Mouse (Mus musculus): Measurements from ENCODE around the gene Pitpnm2.

Pitpnm2 gene

DNA sequence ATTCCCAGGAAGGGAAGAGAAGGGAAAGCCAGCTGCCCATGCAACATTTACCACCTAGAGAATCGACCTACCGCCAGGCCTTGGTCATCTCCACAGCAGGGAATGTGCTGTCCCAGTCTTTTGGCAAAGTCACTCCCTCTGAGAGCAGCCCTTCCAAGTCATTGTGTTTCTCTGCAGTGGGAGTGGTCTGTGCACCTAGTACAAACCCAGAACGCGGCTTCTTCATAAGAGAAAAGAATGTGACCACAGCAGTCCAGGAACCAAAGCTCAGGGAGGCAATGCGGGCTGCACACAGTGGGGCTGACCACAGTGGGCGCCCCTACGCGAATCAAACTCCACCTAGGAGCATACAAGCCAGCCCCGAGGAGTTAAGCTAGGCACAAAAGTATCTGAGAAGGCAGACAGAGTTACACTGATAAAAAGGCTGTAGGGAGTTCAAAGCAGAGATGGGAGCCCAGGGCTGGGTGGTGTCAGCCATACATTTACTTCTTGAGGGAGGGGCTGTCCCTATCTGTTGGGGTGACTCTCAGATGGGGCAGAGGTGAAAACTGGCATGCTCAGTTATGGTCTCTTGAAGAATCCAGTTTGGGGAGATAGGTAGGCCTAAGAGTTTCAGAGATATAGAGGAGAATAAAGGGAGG is 1.5 kb downstream of the Pitpnm2 start:
- DNase-seq (ENCODE audit: low spot score) = no peak

DNA sequence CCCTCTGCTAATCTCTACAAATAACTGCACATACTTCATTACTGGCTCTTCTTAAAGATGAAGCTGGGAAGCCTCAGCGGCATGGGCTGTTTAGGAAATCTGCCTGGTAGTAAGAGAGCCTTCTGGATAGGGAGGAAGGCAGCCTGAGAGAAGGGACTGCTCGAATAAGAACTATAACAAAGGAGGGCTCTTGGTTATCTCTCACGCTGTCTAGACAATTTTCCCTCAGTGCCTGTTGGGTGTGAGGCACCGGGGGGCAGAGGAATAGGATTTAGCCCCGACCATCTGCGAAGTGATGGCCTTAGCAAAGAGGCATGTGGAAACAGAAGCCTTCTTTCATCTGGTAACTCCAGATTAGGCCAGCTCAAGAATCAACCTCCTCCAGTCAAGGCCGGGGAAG is 2.3 kb downstream of the Pitpnm2 start:
- no peak for DNase-seq (ENCODE audit: low spot score)

DNA sequence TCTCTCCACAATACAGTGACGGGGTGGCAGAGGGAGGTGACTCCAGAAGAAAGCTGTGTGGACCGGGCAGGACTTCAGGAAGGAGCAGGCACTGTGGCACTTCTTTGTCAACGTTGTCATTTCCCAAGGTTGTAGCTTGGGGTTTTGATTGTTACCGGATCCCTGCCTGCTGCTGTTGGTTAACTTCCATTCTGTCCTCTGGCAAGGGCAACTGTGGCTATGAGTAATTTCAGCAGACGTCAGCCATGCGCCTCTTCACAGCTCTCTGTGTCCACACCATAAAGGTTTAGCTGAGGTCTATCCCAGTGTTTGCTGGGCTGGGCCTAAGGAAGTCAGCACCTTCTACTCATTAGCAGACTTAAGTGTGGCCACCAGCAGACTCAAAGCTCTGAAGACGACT is 4.7 kb downstream of the Pitpnm2 start:
- DNase-seq (ENCODE audit: low spot score) = no peak

DNA sequence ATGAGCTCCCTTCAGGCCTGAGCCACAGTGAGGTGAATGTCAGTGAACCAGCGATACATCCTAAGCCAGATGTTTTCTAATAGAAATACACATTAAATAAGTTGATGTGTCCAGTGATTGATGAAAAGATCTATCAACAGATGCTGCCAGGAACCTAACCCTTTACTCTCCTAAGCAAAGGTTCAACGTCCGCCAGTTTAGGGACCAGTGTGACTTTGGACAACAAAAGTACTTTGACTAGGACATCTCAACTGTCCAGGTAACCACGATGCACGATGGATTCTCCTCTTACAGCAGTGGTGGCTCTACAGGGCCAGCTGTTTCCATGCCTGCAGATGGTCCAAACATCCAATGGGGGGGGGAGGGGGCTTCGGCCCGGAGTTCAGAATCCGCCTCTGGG is 5.1 kb downstream of the Pitpnm2 start:
- no peak for DNase-seq (ENCODE audit: low spot score)

DNA sequence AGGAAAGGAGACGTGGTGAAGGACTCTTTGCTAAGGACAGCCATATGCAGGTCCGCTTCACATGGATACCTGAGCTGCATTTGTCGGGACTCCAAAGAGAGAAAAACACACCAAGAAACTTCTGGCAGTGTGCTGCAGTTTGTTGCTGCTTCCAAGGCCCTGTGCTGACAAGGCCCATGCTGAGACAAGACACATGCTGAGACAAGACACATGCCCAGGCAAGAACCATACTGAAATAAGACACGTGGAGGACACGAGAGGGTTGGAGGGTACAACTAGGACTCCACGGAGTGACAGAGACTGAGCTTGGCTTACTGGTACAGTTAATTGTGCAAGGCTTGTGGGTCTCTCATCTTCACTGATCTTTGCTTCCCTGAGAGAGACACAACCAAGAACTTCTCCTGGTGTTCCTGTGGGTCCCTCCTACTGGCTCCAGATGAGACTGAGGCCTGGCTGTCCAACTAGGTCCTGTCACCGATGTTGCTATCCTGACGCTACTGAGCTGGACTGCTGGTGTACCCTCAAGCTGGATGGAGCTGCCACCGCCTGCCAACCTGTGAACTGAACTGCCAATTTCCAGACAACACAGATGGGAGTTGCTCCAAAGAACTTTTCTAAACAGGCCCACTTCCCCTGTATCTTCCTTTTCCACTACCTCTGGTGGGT is 6.2 kb downstream of the Pitpnm2 start:
- no peak for DNase-seq (ENCODE audit: low spot score)

DNA sequence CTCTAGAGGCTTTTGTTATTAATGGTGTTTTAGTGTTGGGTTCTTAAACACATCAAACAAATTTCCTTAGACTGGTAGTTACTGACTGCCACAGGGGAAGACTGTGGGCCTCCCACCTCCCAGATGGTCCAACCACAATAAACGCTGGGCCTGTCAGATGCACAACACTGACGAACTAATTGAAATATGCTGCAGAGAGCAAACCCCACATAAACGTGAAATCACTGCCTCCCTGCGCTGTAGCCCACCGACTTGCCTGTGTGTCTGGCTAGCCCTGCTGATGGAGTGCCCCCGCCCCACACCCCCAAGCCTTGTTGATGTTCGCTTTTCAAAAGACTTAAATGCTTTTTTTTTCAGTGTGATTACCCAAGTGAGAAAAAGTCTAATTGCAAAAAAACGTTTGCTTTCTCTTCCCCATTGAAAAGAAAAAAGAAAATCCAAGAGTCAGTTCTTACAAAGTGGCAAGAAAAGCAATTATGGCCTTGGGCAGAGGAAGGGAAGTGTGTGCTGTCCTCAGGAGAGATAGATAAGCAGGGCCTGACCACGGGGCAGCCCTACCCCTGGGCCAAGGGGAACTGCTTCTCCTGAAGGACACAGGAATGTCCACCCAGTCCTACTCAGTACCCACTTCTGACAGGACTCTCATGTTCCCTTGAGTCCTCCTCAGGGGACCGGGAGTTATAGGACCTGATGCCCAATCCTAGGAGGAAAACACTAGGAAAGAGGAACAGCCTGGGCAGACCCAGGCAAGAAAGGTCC is 7.7 kb downstream of the Pitpnm2 start:
- no peak for DNase-seq (ENCODE audit: low spot score)

DNA sequence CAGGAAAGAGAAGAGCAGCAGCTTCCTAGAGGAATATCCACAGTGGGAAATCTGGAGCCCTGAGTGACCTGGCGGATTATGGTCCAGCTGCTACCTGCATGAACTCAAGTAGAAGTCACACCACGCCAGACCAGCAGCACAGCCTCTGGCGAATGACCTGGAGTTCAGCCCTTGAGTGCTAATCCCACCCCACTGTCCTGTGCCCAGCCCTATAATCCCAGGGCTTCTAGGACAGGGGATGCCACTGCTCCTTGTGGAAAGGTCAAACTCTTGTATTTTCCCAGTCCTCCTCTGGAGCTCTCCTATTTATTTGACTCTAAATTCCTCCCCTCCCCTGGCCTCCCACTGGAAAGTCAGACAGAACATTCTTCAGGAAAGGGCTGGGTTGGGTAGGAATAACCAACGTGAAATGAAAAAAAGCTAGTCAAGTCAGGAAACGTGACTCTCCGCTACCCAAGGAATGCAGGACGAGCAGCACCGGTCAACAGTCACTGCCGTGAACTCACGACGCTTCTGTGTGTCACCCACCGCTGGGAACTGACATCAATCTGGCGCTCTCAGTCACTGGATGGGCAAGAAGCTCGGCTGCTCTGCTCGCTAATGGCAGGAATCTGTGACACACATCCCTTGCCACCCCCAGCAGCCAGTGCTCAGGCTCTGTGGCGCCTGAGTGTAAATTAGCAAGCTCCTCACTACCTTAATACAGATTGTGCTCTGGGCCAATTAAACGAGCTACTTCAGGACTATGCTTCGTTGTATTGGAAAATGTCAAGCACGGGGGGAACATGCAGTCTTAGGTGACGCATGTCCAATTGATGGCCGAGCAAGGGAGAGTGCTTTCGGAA is 8.5 kb downstream of the Pitpnm2 start:
- no peak for DNase-seq (ENCODE audit: low spot score)

DNA sequence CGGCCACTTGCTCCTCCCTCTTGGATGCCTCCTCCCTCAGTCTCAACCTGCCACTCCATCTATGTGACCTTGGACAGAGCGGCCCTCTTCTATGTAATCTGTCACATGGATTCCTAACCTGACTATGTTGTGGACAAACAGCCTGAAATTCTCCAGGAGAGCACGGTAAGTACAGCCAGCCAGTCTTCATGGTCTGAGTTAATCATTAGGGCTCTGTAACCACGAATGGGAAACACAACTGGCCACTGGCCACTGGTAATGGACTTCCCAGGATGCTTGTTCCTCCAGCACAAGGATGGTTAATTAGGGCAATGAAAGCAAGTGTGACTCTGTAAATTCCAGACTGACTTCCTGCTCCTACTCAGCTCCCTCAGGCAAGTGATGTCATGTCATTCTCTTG is 13.4 kb downstream of the Pitpnm2 start:
- DNase-seq (ENCODE audit: low spot score) = no peak

DNA sequence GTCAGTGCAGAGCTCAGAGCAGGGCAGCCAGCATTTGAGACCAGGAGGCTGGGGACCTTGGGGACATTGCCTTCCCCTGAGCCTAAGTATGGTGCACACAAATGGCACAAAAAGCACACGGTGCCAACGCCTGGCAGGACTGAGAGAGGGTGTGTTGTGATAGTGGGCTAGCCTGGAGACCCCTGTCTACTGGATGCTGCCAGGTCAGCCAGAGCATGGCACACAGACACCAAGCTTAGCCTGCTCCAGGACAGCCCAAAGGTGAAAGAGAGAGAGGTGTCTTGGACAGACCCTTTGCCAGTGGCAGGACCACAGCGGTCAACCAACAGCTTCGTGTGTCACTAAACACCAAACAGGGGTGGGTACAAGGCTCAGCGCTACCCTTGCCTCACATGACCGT is 14.8 kb downstream of the Pitpnm2 start:
- no peak for DNase-seq (ENCODE audit: low spot score)

DNA sequence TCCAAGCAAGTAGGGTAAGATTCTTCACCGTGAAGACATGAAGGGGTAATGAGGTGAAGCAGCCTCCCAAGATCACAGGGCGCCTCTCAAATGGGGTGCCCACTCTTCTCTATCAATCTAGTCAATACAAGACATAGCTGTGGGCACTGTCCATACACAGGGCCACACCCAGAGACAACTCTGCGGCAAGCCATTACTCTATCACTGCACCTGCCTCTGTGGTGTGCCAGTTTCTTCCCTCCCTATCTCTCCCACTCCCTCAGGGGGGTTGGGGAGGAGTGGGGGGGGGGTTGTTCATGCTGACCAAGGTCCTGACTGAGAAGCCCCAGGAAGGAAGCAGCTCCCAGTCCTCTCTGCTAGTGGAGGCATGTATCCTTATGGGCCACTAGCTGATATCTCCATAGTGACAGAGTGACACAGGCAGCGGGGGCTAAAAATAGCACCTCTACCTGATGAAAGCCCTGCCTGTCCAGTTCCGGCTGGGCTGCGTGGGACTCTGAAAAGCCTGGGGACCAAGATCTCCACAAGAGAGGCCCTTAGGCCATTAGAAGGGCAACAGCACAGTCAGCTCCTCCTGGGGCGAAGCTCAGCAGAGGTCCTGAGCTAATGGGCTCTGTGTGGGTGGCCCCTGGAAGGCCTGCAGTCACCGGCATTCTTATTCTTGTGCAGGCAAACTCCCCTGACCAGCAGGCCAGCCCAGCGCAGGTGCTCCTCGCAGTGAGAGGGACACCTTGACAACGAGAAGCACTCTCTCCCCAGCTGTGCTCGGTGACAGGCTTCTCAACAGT is 15.5 kb downstream of the Pitpnm2 start:
- DNase-seq (ENCODE audit: low spot score) = no peak

DNA sequence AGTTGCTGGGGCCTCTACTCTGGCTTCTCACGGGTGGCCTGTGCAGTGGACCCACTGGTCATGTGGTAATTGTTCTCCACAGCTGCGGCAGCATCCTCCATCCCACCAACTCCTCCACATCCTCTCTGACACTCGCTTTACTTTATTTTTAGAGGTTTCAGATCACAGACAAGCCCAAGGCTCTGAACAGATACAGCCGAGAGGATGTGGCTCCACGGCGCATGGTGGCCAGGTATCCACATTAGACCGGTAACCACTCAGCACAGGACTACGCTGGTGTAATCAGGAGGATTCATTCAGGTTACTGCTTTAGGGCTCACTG is 16.5 kb downstream of the Pitpnm2 start:
- no peak for DNase-seq (ENCODE audit: low spot score)

DNA sequence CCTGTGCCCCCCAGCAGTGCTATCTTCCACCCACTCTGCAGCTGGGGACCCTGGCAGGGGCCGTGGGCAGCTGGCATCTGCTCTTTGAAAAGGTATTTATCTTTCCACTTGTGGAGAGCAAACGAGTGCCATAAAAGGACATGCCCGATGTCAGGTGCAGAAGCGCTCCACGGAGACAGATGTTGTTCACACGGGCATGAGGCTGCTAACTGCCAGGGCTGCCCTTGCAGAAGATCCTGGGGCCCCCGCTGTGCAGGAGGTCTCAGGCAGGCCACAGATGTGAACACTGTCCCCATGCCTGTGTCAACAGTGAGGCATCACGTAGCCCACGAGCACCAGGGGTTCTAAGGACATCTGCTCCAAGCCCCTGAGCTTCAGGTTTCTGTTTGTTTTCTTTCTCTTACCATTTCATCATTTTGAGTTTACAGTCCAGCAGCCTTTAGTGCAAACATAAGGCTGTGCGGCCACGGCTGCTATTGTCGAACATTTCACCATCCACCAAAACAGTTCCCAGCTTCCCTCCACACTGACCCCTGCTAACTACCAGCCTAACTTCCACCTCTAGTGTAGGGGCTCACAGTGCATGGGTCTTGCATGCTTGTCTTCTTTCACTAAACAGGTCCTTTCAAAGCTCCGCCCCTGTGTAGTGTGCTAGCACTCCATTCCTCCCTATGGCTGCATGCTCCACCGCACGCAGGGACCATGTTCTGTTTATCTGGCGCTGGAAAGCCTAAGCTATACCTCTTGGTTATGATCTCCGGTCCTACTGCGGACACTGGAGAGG is 17.0 kb downstream of the Pitpnm2 start:
- DNase-seq (ENCODE audit: low spot score) = no peak

DNA sequence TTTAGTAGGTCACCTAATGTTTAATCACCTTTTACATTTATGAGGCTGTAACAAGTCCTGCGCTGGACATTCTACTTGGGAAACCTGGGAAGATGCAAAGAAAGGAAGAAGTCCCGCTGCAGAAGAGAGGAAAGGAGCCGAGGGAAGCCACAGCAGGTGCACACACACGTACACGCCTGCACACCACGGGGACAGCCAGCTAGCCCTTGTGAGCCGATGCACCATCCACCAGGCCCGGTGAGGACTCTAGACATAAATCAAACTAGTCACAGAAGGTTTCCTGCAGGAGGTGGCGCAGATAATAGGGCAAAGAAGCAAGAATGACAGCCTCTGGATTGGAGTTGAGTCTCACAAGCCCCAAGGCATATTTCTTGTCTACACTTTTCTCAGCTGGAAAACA is 19.1 kb downstream of the Pitpnm2 start:
- no peak for DNase-seq (ENCODE audit: low spot score)

DNA sequence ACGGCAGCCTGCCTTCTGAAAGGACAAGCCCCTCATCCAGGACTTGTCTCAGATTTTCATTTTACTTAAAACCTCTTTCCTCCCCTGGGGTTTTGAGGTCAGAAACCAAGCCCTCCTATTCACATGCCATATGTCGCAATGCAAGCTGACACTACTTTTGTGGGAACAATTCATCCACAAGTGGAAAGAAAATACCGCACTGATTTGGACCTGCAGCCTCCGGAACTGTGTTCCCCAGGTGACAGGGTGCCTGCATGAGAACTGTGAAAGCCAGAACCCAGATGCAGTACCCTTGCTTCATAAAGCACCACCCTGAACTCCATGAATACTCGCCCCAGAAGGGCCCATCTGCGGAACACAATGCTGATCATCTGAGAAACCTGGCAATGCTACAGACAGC is 22.4 kb downstream of the Pitpnm2 start:
- DNase-seq (ENCODE audit: low spot score) = no peak

DNA sequence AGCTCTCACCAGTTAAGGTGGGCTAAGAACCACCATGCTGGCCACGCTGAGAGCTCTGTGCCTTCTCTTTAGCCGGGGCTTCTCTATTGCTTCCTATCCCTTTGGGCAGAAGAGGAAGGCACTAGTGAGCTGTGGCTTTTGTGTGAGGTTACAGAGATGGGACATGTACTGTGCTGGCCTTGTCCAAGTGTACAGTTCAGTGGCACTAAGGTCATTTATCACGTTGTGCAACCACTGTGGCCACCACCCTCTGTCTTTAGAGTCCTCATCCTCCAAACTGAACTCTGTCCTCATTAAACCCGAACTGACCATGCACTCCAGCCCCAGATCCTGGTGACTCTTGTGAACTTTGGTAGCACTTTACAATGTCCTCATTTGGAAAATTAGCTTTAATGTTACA is 23.1 kb downstream of the Pitpnm2 start:
- no peak for DNase-seq (ENCODE audit: low spot score)

DNA sequence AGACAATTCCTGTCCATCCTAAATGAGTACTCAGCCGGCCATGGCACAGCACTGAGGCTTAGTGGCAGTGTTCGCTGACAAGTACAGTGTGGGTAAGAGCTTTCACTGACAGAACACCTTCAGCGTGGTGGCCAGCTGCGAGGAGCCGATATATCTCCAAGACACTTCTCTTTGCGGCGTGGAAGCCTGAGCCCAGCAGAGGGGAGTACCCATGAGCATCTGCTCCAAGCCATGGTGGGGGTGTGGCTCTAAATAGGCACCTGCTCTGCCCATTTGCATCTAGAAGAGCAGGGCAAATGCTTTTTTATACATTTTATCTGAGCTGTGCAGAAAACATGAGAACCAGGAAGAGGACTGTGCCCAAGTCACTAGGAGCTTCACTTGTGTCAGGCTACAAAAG is 23.7 kb downstream of the Pitpnm2 start:
- DNase-seq (ENCODE audit: low spot score) = no peak

DNA sequence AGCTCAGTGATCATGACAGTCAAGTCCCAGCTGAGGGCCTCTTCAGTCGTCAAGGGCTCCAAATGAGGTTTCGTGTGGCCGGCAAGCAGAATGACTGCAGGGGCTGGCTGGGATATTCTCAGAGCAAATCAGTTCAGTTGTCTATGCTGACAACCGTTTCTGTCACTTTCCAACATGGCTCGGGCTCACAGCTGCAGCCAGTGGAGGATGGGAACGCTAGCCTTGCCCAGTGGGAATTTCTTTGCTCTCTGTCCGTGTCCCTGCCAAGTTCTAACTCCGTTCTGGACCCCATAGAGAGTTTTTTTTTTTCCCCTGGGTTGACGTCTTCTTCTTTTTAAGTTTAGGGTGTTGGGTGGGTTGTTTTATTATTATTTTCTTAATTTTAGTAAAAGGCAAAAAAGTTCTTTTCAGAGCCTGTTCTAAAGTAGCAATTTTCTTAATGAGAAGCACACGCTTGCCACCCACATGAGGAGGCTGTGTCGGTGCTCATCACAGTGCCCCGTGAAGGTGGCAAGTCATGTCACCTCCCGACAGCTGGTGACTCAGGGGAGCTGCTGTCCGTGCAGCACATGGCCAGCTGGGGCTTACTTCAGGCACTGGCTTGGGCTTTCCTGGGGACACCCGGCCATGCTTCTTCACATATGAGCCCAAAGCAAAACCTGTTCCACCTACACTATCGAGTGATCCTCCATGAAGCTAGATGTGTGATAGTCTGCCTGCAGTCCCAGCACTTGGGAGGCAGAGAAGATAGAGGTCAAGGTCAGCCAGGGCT is 25.1 kb downstream of the Pitpnm2 start:
- DNase-seq (ENCODE audit: low spot score) = no peak

DNA sequence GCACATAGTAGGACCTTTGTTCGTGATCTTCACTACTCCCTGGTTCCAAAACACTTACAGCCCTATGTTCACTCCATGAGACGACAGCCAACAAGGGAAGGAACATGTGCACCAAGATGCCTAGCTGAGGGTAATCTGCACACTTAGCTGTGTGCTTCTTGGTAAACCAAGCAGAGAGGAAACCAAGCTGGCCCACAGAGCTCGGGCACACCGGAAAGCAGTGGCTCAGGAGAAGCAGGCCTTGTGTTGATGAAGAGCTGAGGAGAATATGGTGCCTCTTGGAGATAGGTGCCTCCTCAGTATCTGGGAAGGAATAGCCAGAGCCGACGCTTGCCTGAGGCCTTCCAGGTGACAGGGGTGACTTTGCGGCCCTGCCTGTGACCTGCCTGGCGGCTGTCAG is 26.0 kb downstream of the Pitpnm2 start:
- no peak for DNase-seq (ENCODE audit: low spot score)

DNA sequence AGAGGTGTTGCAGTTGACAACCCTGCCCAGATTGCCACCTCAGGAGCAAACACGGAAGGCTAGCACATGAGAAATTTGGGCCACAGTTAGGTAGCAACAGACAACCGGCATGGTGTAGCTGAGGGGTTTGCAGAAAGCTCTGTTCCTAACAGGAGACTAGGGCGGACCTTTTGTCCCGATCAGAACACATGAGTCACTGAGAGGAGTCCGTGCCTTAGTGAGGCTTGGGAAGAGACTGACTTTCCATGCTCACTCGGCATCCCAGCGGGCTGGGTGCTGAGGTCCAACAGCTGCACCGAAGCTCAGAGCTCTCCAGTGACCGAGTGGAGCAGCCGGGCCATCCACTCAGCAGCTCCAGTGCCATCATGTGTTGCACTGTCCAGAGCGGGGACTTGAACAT is 26.9 kb downstream of the Pitpnm2 start:
- DNase-seq (ENCODE audit: low spot score) = no peak

DNA sequence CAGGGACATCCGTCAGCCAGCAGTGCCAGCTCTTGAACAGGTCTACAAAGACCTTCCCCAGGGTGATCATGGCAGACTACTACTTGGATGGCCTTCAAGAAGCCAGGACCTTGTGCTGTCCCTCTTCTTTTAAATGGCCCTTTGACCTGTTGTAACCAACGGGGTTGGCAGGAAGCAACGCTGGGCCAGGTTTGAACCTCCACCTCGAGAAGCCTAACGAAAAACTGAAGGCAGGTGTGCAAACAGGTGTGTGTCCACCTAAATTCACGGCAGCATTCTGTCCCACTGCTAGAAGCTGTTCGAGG is 27.9 kb downstream of the Pitpnm2 start:
- DNase-seq (ENCODE audit: low spot score) = no peak
